Mouse (Mus musculus) C2C12 (cell line): ENCODE data around the gene Olfr520.

Experiments
- CEBPB ChIP-seq: IDR thresholded peaks from one replicate; pipeline ENCODE4 v1.6.1; 2011; ENCODE audit warnings: low read depth, mild to moderate bottlenecking, control low read depth, moderate library complexity
- CTCF ChIP-seq: IDR thresholded peaks from one replicate; pipeline ENCODE4 v1.5.1; 2011; ENCODE audit not compliant: control insufficient read depth, insufficient read depth, insufficient read length
- MAX ChIP-seq: IDR thresholded peaks from one replicate; pipeline ENCODE4 v1.6.1; 2011; ENCODE audit warnings: mild to moderate bottlenecking, control low read depth
- MYOD1 ChIP-seq: IDR thresholded peaks from one replicate; pipeline ENCODE4 v1.6.1; 2011; ENCODE audit warnings: low read depth; ENCODE audit not compliant: control insufficient read depth, insufficient read length
- USF1 ChIP-seq: IDR thresholded peaks from one replicate; pipeline ENCODE4 v1.6.1; 2011; ENCODE audit warnings: low read depth, mild to moderate bottlenecking, control low read depth, moderate library complexity

DNA sequence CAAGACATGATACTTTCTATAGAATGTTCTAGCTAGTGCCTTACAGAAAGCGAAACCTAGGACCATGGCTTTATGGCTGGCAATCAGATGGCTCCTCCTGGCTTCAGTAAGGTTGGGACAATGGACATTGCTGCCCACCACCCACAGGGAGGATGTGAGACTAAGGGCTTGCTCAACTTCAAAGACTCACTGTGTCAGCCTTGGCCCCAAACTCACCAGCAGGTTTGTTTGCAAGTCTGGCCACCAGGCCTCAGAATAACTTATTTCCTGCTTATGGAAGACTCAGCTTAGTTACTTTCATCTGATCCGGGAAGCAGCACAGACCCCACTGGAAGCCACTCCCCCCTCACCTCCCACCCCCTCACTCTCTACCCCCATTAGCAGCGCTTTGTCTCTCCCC is 31.0 kb upstream of the Olfr520 start:
- TF ChIP-seq CTCF (no peak), CEBPB (no peak), USF1 (no peak), MYOD1 (no peak), MAX (no peak)
